Mouse (Mus musculus): Measurements from ENCODE around the gene Hexim1. TPM values are rescaled to one million over a fixed set of nuclear protein-coding genes. Genes with fewer than 3 reads are reported as not detected.
A peak's percentile ranks its signal among the peaks of the same experiment; 100 is the strongest.

Gene Hexim1
- total RNA-seq, 4 experiments from 2014 or later: 39.0 to 51.3 (median 45.9) TPM

GRCm38 (mm10) chr11:103147766-103148165 lies 31.7 kb downstream of the Hexim1 start:
- no peak for DNase-seq (ENCODE audit: low spot score in 2 of 2)

- no peak for DNase-seq (ENCODE audit: low spot score in 2 of 2)
Measured at GRCm38 (mm10) chr11:103149771-103150170, 33.7 kb downstream of the Hexim1 start.

GRCm38 (mm10) chr11:103158621-103159478 lies 42.8 kb downstream of the Hexim1 start:
- peak; percentile 87 to 95 for DNase-seq (ENCODE audit: low spot score in 2 of 2)

DNA sequence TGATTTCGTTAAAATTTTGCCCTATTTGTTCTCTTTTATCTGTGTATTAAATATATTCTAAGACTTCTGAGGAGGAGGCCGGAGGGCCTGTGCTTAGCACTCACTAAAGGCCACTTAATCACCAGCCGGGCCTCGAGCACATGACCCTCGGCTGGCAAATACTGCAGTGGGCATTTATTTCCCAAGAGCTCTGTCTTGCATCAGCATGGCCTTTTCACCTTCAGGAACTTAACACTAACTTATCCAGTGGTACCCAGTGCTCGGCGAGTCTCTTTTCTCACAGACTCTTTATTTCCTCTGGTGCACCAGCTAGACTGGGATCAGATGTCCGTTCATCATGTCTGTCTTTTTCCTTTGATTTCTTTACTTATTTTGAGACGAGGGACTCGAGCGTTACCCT lies 44.7 kb downstream of the Hexim1 start:
- DNase-seq (ENCODE audit: low spot score in 2 of 2): no peak

DNA sequence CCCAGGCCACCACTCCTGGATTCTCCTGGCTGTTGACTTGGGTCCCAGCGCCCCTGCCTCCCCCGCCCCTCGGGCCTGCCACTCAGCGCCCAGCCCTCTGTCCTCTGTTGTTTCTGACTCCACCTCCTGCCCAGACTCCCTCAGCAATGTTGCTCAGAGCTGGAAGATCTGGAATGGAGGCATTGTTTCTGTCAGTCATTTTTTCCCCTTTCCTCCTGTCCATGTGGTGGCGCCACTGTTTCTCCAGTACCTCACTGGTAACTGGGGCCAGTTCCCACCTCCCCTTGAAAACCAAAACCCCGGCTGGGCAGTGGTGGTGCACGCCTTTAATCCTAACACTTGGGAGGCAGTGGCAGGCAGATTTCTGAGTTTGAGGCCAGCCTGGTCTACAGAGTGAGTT lies 45.4 kb downstream of the Hexim1 start:
- no peak for DNase-seq (ENCODE audit: low spot score in 2 of 2)

GRCm38 (mm10) chr11:103162132-103162531 lies 46.1 kb downstream of the Hexim1 start:
- DNase-seq (ENCODE audit: low spot score in 2 of 2): no peak

GRCm38 (mm10) chr11:103164391-103164790 lies 48.4 kb downstream of the Hexim1 start:
- no peak for DNase-seq (ENCODE audit: low spot score in 2 of 2)

DNA sequence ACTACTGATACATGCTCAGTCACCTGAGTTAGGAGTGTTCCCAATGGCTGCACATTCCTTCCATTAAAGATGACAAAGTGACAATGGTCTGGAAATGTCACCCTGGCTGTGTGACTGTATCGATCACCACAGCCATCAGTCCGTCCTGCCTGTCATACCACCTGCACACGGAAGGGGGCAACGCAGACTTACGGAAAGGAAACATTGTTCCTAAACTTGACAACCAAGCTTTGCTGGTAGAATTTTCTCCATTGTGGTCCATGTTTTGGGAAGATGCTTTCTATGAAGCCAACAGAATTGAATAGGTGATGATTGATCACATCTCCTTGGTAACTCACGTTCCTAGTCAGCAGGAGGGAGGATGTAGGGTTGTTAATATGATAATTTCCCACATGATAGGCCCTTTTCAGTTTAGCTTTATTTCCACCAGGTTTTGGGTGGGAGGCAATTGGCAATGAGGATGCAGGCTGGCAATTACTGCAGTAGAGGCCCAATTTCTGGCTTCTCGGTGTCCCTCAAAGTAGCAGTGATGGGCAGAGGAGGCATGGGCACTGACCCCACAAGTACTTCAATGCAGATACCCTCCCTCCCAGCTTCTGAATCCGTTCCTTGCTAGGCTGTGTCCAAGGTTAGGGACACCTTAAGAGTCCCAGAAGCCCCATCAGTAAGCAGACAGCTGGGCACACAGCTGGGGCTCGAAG lies 52.8 kb downstream of the Hexim1 start:
- peak; percentile 74 to 84 for DNase-seq (ENCODE audit: low spot score in 2 of 2)

Other genes starting within 250 kb of the Hexim1 start
- 100 to 1,000 TPM; 123 to 142 (median 133) TPM for gene Eftud2, start 235.2 kb upstream of the Hexim1 start, total RNA-seq (2022)
- gene Ccdc103, start 235.0 kb upstream of the Hexim1 start, total RNA-seq (2022): 1 to 10 TPM; 1.5 to 3.2 (median 1.9) TPM
- under 1 TPM in 1 of 4 experiments, not detected in 3; 0.33 TPM for gene Fam187a, start 231.1 kb upstream of the Hexim1 start, total RNA-seq (2022)
- 1,000 to 10,000 TPM in 2 of 4 experiments, 100 to 1,000 TPM in 2; 331 to 2,605 (median 1,138) TPM for gene Gfap, start 215.3 kb upstream of the Hexim1 start, total RNA-seq (2022)
- under 1 TPM in 3 of 4 experiments, not detected in 1; 0.14 to 0.29 (median 0.23) TPM for gene Kif18b, start 191.1 kb upstream of the Hexim1 start, total RNA-seq (2022)
- 10 to 100 TPM; 13.9 to 19.7 (median 16.6) TPM for gene C1ql1, start 169.5 kb upstream of the Hexim1 start, total RNA-seq (2022)
- 100 to 1,000 TPM; 152 to 165 (median 160) TPM for gene Nmt1, start 88.0 kb upstream of the Hexim1 start, total RNA-seq (2022)
- 10 to 100 TPM; 55.2 to 71.2 (median 63.6) TPM for gene Dcakd, start 87.9 kb upstream of the Hexim1 start, total RNA-seq (2022)
- 10 to 100 TPM; 11.0 to 15.3 (median 12.8) TPM for gene Plcd3, start 14.6 kb upstream of the Hexim1 start, total RNA-seq (2022)
- 10 to 100 TPM; 88.4 to 98.2 (median 94.7) TPM for gene Acbd4, start 14.5 kb upstream of the Hexim1 start, total RNA-seq (2022)
- gene Hexim2, start 16.2 kb downstream of the Hexim1 start, total RNA-seq (2022): 10 to 100 TPM in 3 of 4 experiments, 1 to 10 TPM in 1; 9.4 to 15.1 (median 11.6) TPM
- 100 to 1,000 TPM; 121 to 133 (median 125) TPM for gene Fmnl1, start 54.9 kb downstream of the Hexim1 start, total RNA-seq (2022)
- 1 to 10 TPM; 1.4 to 3.1 (median 2.2) TPM for gene 1700023F06Rik, start 92.3 kb downstream of the Hexim1 start, total RNA-seq (2022)
- 1 to 10 TPM; 1.4 to 3.0 (median 2.1) TPM for gene Spata32, start 102.2 kb downstream of the Hexim1 start, total RNA-seq (2022)
- 1 to 10 TPM; 4.6 to 5.5 (median 4.8) TPM for gene Map3k14, start 151.2 kb downstream of the Hexim1 start, total RNA-seq (2022)
- gene Arhgap27, start 247.5 kb downstream of the Hexim1 start, total RNA-seq (2022): 10 to 100 TPM in 3 of 4 experiments, 1 to 10 TPM in 1; 9.8 to 19.8 (median 15.6) TPM